Mouse (Mus musculus) frontal cortex, postnatal 14 days (tissue): ENCODE measurements around the gene Ramp3.

Source experiments
- DNase-seq, 2 experiments: peaks; one replicate each; pipeline ENCODE4 v3.0.0; 2022; ENCODE audit warnings: low spot score in 2 of 2

Gene Ramp3

GRCm38 (mm10) chr11:6670826-6671225 is 12.5 kb downstream of the Ramp3 start:
- no peak for DNase-seq

GRCm38 (mm10) chr11:6674701-6675100 is 16.4 kb downstream of the Ramp3 start:
- DNase-seq = no peak

GRCm38 (mm10) chr11:6675402-6675801 is 17.1 kb downstream of the Ramp3 start:
- DNase-seq = no peak

GRCm38 (mm10) chr11:6676641-6677040 is 18.3 kb downstream of the Ramp3 start:
- no peak for DNase-seq

GRCm38 (mm10) chr11:6677530-6677929 is 19.2 kb downstream of the Ramp3 start:
- no peak for DNase-seq

GRCm38 (mm10) chr11:6679694-6680396 is 21.5 kb downstream of the Ramp3 start:
- DNase-seq = no peak

GRCm38 (mm10) chr11:6680397-6680818 is 22.1 kb downstream of the Ramp3 start:
- no peak for DNase-seq

- DNase-seq = no peak
Observed at GRCm38 (mm10) chr11:6684741-6685140, 26.4 kb downstream of the Ramp3 start.

- DNase-seq = no peak
Observed at GRCm38 (mm10) chr11:6688888-6689287, 30.6 kb downstream of the Ramp3 start.

- DNase-seq = no peak
Observed at GRCm38 (mm10) chr11:6692341-6692740, 34.0 kb downstream of the Ramp3 start.

GRCm38 (mm10) chr11:6694114-6694513 is 35.8 kb downstream of the Ramp3 start:
- no peak for DNase-seq

GRCm38 (mm10) chr11:6695176-6695575 is 36.9 kb downstream of the Ramp3 start:
- no peak for DNase-seq

- no peak for DNase-seq
Observed at GRCm38 (mm10) chr11:6696551-6696950, 38.2 kb downstream of the Ramp3 start.

GRCm38 (mm10) chr11:6697751-6698150 is 39.4 kb downstream of the Ramp3 start:
- no peak for DNase-seq

GRCm38 (mm10) chr11:6698281-6698680 is 40.0 kb downstream of the Ramp3 start:
- no peak for DNase-seq

- DNase-seq = no peak
Observed at GRCm38 (mm10) chr11:6702258-6702657, 43.9 kb downstream of the Ramp3 start.

GRCm38 (mm10) chr11:6704851-6705250 is 46.5 kb downstream of the Ramp3 start:
- no peak for DNase-seq

- no peak for DNase-seq
Observed at GRCm38 (mm10) chr11:6705516-6705915, 47.2 kb downstream of the Ramp3 start.

GRCm38 (mm10) chr11:6706796-6707195 is 48.5 kb downstream of the Ramp3 start:
- no peak for DNase-seq

GRCm38 (mm10) chr11:6708437-6708836 is 50.1 kb downstream of the Ramp3 start:
- DNase-seq = no peak

GRCm38 (mm10) chr11:6710409-6710808 is 52.1 kb downstream of the Ramp3 start:
- no peak for DNase-seq

- no peak for DNase-seq
Observed at GRCm38 (mm10) chr11:6720746-6721145, 62.4 kb downstream of the Ramp3 start.

- no peak for DNase-seq
Observed at GRCm38 (mm10) chr11:6726921-6727320, 68.6 kb downstream of the Ramp3 start.
